Mouse (Mus musculus) lung, postnatal 10 days (tissue): ENCODE measurements at regions not wholly inside any gene's neighbourhood (a gene's known extent, or its start where the extent isn't known, plus 50 kb on each side); places are given as distances from the start of the nearest gene placed in this dataset.

Experiments
- DNase-seq: peaks from one replicate; pipeline ENCODE4 v3.0.0; 2021

- no peak for DNase-seq
Measured at GRCm38 (mm10) chr1:14413826-14414445, 1679.2 kb downstream of the 4930444P10Rik start.

GRCm38 (mm10) chr1:14369957-14370833 is 1722.9 kb downstream of the 4930444P10Rik start:
- DNase-seq = no peak

- DNase-seq = no peak
Measured at GRCm38 (mm10) chr1:14359998-14360640, 1733.0 kb downstream of the 4930444P10Rik start.
